Mouse (Mus musculus): ENCODE data around the gene Slbp. TPM values are rescaled to one million over a fixed set of nuclear protein-coding genes. Genes with fewer than 3 reads are reported as not detected.

The Slbp gene
- polyA plus RNA-seq, 1 experiment from 2014 or later: 360 TPM

DNA sequence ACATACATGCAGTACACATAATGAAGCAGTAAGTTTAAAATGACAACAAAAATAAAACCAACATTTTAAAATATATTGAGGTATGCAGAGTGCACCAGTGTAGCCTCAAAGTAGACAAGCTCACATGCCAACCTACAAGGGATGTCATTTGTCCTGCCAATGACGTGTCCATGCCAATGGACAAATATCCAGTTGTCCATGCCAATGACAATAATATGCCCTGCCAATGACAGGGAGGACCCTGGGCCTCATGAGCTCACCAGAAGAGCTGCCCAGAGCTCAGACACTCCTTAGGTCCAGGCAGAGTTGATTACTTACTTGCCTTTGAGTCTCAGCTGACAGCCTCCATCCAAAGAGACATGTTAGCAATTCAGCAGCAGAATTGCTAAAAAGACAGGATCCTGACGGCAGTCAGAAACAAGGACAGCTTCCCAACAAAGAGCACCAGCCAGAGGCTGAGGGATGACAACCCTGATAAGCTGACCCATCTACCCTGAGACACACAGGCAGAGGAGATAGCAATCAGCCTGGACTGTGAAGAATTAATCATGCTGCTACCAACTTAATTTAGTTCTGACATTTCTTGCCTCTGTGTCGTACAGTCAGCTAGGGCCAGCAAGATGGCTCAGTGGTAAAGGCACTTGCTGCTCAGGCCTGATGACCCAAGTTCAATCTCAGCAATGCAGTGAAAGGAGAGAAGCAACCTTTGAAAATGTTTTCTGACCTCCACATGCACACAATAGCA is 14.6 kb downstream of the Slbp start:
- H3K36me3 ChIP-seq (replicated peaks; ENCODE audit: control insufficient read depth, insufficient read depth, low read depth, low read length): peaks cover 3% of the 10 kb centered on the region; the same call in 1 of the 2 replicates
- no peaks in the 10 kb centered on the region for H3K27me3 ChIP-seq (ENCODE audit: control insufficient read depth, insufficient read depth, low read length)
- no peaks in the 10 kb centered on the region for H3K4me1 ChIP-seq (ENCODE audit: control insufficient read depth, insufficient read depth, low read length)
- DNase-seq (ENCODE audit: low spot score) (no peak), ATAC-seq (replicated peaks; ENCODE audit: insufficient number of reproducible peaks, low FRiP score, low TSS enrichment, low read depth) (no peak)
- no peak overlapping the region for H3K27ac ChIP-seq (replicated peaks; ENCODE audit: low read depth, low read length)
- H3K9me3 ChIP-seq (replicated peaks; ENCODE audit: control insufficient read depth, low read length): no peaks in the 10 kb centered on the region
- H3K4me2 ChIP-seq (ENCODE audit: low read depth, low read length): no peak overlapping the region
- 83% methylated on average over 3 of the region's 3 CpGs for WGBS
- H3K4me3 ChIP-seq (ENCODE audit: low read depth, low read length): no peak overlapping the region
- H3K9ac ChIP-seq (replicated peaks; ENCODE audit: low read length): no peak overlapping the region

- Histone ChIP-seq H3K9ac (replicated peaks; ENCODE audit: low read length) (no peak overlapping the region), H3K4me3 (ENCODE audit: low read depth, low read length) (no peak overlapping the region), H3K36me3 (replicated peaks; ENCODE audit: control insufficient read depth, insufficient read depth, low read depth, low read length) (no peaks in the 10 kb centered on the region), H3K27ac (replicated peaks; ENCODE audit: low read depth, low read length) (no peak overlapping the region), H3K27me3 (ENCODE audit: control insufficient read depth, insufficient read depth, low read length) (no peaks in the 10 kb centered on the region), H3K4me1 (ENCODE audit: control insufficient read depth, insufficient read depth, low read length) (no peaks in the 10 kb centered on the region), H3K9me3 (replicated peaks; ENCODE audit: control insufficient read depth, low read length) (no peaks in the 10 kb centered on the region), H3K4me2 (ENCODE audit: low read depth, low read length) (no peak overlapping the region)
- ATAC-seq (replicated peaks; ENCODE audit: insufficient number of reproducible peaks, low FRiP score, low TSS enrichment, low read depth) (no peak), DNase-seq (ENCODE audit: low spot score) (no peak)
- 95% methylated on average over 3 of the region's 3 CpGs for WGBS
These were observed 17.0 kb downstream of the Slbp start for GRCm38 (mm10) chr5:33635361-33635760.

- H3K4me3 ChIP-seq (ENCODE audit: low read depth, low read length): no peak overlapping the region
- H3K9ac ChIP-seq (replicated peaks; ENCODE audit: low read length): no peak overlapping the region
- H3K27ac ChIP-seq (replicated peaks; ENCODE audit: low read depth, low read length): no peak overlapping the region
- H3K36me3 ChIP-seq (replicated peaks; ENCODE audit: control insufficient read depth, insufficient read depth, low read depth, low read length): no peaks in the 10 kb centered on the region
- H3K4me1 ChIP-seq (ENCODE audit: control insufficient read depth, insufficient read depth, low read length): 0 out of 2 replicates have a peak, but pooled peaks cover 2% of the 10 kb centered on the region
- DNase-seq (ENCODE audit: low spot score) (no peak), ATAC-seq (replicated peaks; ENCODE audit: insufficient number of reproducible peaks, low FRiP score, low TSS enrichment, low read depth) (no peak)
- no peak overlapping the region for H3K4me2 ChIP-seq (ENCODE audit: low read depth, low read length)
- 90% methylated on average over 1 of the region's 1 CpGs for WGBS
- no peaks in the 10 kb centered on the region for H3K9me3 ChIP-seq (replicated peaks; ENCODE audit: control insufficient read depth, low read length)
- H3K27me3 ChIP-seq (ENCODE audit: control insufficient read depth, insufficient read depth, low read length): no peaks in the 10 kb centered on the region
These were observed 19.8 kb downstream of the Slbp start for GRCm38 (mm10) chr5:33632526-33632925.

DNA sequence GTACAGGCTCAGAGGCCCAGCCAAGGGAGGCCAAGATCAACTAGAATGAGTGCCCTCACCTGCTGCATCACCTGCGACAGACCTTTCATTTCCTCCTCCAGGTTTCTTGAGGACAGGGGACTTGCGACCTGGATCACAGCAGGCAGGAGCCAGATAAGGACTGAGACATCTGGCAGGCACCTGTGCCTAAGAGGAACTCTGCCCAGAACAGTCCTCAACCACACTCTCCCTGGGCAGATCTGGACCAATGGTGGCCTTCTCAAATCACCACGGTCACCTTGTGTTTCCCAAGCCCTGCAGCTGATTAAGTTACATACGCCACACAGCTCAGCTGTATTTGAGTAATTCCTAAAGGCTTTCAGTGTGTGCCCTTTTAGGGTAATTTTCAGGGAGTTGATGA is 21.8 kb downstream of the Slbp start:
- no peaks in the 10 kb centered on the region for H3K9me3 ChIP-seq (replicated peaks; ENCODE audit: control insufficient read depth, low read length)
- peak overlapping the region; percentile 3; the same call in 1 of the 2 replicates for H3K4me2 ChIP-seq (ENCODE audit: low read depth, low read length)
- no peaks in the 10 kb centered on the region for H3K27me3 ChIP-seq (ENCODE audit: control insufficient read depth, insufficient read depth, low read length)
- H3K9ac ChIP-seq (replicated peaks; ENCODE audit: low read length): no peak overlapping the region
- DNase-seq (ENCODE audit: low spot score): no peak
- ATAC-seq (replicated peaks; ENCODE audit: insufficient number of reproducible peaks, low FRiP score, low TSS enrichment, low read depth): no peak
- H3K4me3 ChIP-seq (ENCODE audit: low read depth, low read length): no peak overlapping the region
- WGBS: 62% methylated on average over 4 of the region's 4 CpGs
- 0 out of 2 replicates have a peak, but pooled peaks cover 2% of the 10 kb centered on the region for H3K4me1 ChIP-seq (ENCODE audit: control insufficient read depth, insufficient read depth, low read length)
- no peak overlapping the region for H3K27ac ChIP-seq (replicated peaks; ENCODE audit: low read depth, low read length)
- no peaks in the 10 kb centered on the region for H3K36me3 ChIP-seq (replicated peaks; ENCODE audit: control insufficient read depth, insufficient read depth, low read depth, low read length)

DNA sequence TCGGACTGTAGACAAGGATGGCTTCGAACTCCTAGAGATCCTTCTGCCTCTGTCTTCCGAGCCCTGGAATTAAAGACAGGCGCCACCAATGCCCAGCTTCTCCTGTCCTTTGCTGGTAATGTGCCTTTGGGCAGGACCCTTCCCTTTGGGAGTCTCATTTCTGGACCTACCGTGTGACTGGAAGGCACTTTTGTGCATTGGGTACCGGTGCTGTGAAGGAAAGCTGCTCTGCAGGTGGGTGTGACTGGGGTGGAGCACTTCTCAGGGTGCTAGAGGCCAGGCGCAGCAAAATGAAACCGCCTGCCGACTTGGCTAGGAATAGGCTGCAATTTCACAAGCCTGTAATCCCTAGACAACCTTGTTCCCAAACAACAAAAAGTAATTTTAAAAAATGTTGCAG is 22.3 kb downstream of the Slbp start:
- no peaks in the 10 kb centered on the region for H3K27me3 ChIP-seq (ENCODE audit: control insufficient read depth, insufficient read depth, low read length)
- H3K9me3 ChIP-seq (replicated peaks; ENCODE audit: control insufficient read depth, low read length): no peaks in the 10 kb centered on the region
- peak; percentile 24; the same call in 1 of the 2 replicates for ATAC-seq (replicated peaks; ENCODE audit: insufficient number of reproducible peaks, low FRiP score, low TSS enrichment, low read depth)
- 4% methylated on average over 9 of the region's 9 CpGs for WGBS
- H3K4me2 ChIP-seq (ENCODE audit: low read depth, low read length): peak overlapping the region; percentile 38
- 0 out of 2 replicates have a peak, but pooled peaks cover 2% of the 10 kb centered on the region for H3K4me1 ChIP-seq (ENCODE audit: control insufficient read depth, insufficient read depth, low read length)
- no peak overlapping the region for H3K27ac ChIP-seq (replicated peaks; ENCODE audit: low read depth, low read length)
- no peaks in the 10 kb centered on the region for H3K36me3 ChIP-seq (replicated peaks; ENCODE audit: control insufficient read depth, insufficient read depth, low read depth, low read length)
- peak; percentile 11 for DNase-seq (ENCODE audit: low spot score)
- peak overlapping the region; percentile 76 for H3K4me3 ChIP-seq (ENCODE audit: low read depth, low read length)
- peak overlapping the region; percentile 30 for H3K9ac ChIP-seq (replicated peaks; ENCODE audit: low read length)

DNA sequence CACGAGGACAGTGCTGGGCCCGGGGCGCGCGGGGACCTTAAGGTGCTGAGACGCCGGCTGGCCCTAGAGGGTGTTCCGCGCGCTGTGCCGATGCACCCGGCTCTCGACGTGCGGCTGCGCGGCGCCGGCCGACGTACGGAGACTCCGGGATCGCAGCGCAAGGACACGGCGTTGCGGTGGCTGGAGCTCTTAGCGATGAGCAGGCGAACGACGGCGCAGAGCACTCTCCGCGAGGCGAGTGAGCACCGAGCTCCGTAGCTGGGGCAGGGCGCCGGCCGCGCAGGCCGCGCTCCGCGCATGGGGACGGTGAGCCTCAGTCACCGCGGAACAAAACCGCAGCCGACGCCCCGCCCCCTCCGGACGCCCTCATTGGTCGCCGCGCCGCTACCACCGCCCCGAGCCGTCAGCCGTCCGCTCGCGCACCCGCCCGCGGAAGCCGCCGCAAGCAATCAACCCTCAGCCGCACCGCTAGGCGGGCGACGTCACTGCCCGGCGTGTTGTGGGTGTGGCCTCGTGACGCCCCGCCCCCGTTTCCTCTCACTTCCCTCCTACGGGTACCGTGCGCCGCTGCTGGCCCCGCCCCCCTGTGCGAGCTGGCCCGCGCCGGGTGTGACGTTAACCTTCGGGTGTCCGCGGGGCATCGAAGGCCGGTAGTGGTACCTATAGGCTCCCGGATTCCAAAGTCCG is 22.9 kb downstream of the Slbp start, which contains the start of the genes Fam53a and Gm9903:
Gene Fam53a (minus strand): TSS at position 335 of the 687 bp plus-strand sequence.
Gene Gm9903 (plus strand): TSS at position 625 of the 687 bp plus-strand sequence.
- DNase-seq (ENCODE audit: low spot score): peak; percentile 98
- ATAC-seq (replicated peaks; ENCODE audit: insufficient number of reproducible peaks, low FRiP score, low TSS enrichment, low read depth): peak; percentile 95
- Histone ChIP-seq H3K27me3 (ENCODE audit: control insufficient read depth, insufficient read depth, low read length) (no peaks in the 10 kb centered on the region), H3K27ac (replicated peaks; ENCODE audit: low read depth, low read length) (peak within 1 kb of the TSS; percentile 11), H3K9me3 (replicated peaks; ENCODE audit: control insufficient read depth, low read length) (no peaks in the 10 kb centered on the region), H3K36me3 (replicated peaks; ENCODE audit: control insufficient read depth, insufficient read depth, low read depth, low read length) (no peaks in the 10 kb centered on the region), H3K4me1 (ENCODE audit: control insufficient read depth, insufficient read depth, low read length) (0 out of 2 replicates have a peak, but pooled peaks cover 2% of the 10 kb centered on the region), H3K9ac (replicated peaks; ENCODE audit: low read length) (peak within 1 kb of the TSS; percentile 64), H3K4me2 (ENCODE audit: low read depth, low read length) (peak within 1 kb of the TSS; percentile 38), H3K4me3 (ENCODE audit: low read depth, low read length) (peak within 1 kb of the TSS; percentile 76)
- under 1% methylated on average over 94 of the region's 99 CpGs for WGBS

DNA sequence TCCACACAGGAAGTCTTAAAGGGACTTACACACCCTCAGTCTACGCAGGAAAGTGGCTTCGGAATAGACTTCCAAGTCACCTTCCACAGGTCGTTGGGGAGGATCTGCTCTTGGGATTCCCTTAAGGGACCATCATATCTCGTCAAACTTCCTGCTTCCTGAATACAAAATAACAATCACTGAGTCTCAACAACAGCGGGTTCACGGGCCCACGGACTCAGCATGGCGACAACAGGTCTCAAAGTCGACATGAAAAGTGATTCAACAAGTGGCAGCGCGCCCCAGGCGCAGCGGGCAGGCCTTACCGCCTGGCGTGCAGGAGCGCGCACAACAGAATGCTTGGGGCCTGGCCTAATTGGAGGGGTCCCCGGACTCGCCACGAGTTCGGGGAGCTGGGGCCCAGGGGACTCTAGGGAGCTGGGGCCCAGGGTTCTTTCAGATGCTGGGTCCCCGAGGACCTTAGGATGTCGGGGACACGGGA is 23.5 kb downstream of the Slbp start:
- 0 out of 2 replicates have a peak, but pooled peaks cover 2% of the 10 kb centered on the region for H3K4me1 ChIP-seq (ENCODE audit: control insufficient read depth, insufficient read depth, low read length)
- H3K4me2 ChIP-seq (ENCODE audit: low read depth, low read length): peak overlapping the region; percentile 26
- peak; percentile 62 for DNase-seq (ENCODE audit: low spot score)
- peak overlapping the region; percentile 76 for H3K4me3 ChIP-seq (ENCODE audit: low read depth, low read length)
- no peak; the same call in 1 of the 2 replicates for ATAC-seq (replicated peaks; ENCODE audit: insufficient number of reproducible peaks, low FRiP score, low TSS enrichment, low read depth)
- H3K27ac ChIP-seq (replicated peaks; ENCODE audit: low read depth, low read length): peak overlapping the region; percentile 11
- H3K36me3 ChIP-seq (replicated peaks; ENCODE audit: control insufficient read depth, insufficient read depth, low read depth, low read length): no peaks in the 10 kb centered on the region
- peak overlapping the region; percentile 64 for H3K9ac ChIP-seq (replicated peaks; ENCODE audit: low read length)
- no peaks in the 10 kb centered on the region for H3K27me3 ChIP-seq (ENCODE audit: control insufficient read depth, insufficient read depth, low read length)
- WGBS: under 1% methylated on average over 24 of the region's 24 CpGs
- H3K9me3 ChIP-seq (replicated peaks; ENCODE audit: control insufficient read depth, low read length): no peaks in the 10 kb centered on the region

All from embryonic facial prominence, embryonic 11.5 days (tissue).